Mouse (Mus musculus) NIH3T3 (cell line): ENCODE data around the gene Pkp1.

ENCODE experiments used
- DNase-seq: peaks from one replicate; pipeline ENCODE4 v3.0.0-alpha.2; 2012; ENCODE audit warnings: low read depth

Gene Pkp1

DNA sequence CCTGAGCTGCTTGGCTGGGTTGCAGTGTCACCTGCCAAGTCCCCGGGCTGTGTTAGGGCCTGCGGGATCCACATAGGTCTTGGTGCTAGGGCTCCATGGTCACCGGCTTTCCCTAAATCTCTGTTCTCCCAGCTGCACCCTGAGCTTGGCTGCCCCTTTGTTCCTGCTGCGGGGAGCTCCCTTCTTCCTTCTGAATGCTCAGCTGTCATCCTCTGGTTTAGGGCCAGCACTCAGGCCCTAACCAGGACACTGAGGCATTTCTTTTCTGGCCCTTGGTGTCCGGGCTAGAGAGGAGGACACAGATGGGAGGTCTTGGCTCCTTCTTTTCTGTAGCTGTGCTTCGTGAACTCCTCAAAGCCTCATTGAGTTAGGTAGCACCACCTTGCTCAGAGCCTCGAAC lies 97.2 kb downstream of the Pkp1 start:
- DNase-seq: no peak
